Mouse (Mus musculus): Measurements from ENCODE around the gene Stard9.

Stard9 gene

DNA sequence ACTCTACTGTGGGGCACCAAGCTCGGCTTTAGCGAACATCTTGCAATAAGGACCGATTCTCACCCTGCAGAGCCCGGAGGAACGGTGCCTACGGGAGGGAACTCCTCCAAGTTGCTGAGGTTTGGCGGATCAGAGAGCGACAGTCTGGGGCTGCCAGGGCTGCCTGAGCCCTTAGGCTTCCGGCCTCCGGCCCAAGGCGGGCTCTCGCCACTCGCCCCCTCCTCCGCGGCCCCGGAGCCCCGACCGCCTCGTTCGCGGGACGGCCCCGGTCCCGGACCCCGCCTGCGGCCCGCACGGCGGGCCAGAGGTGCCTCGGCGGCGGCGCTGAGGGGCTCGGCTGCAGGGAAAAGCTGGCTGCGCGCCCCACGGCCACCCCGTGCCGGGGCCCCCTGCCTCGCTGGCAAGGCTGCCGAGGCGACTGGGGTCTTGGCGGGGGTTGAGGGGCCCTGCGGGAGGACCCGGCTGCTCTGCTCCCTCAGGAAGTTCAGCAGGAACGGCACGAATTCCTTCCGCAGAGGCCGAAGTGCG is 101.8 kb downstream of the Stard9 start:
- peak; percentile 30 for DNase-seq

DNA sequence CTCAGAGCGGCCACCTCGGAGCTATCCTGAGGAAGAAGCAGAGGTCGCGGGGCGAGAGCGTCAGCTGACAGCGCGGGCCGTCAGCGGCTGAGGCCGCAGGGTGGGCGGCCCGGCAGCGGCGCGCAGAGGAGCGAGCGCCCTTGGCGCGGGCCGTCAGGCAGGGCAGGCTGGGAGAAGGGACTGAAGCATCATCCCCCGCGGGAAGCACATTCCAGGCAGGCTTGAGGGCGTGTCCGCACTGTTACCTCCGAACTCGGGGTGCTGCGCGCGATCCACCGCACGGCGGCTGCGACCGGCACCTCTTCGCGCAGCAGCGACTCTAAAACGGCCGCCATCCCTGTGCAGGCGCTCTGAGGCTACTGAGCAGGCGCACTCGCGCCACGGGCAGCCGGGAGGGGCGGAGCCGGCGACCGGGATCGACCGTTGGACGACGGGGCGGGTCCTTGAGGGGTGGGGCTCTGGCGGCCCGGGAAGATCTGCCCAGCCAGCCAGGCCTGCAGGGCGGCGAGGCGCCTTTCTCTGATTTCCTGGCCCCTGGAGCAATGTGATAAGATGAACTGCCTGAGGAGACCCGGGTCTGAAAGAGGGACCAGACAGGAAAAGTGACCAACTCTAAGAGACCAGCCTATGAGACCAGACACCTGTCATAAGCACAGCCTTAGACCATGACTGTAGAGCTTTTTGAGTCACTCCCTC is 102.4 kb downstream of the Stard9 start:
- peak; percentile 95 for DNase-seq

DNA sequence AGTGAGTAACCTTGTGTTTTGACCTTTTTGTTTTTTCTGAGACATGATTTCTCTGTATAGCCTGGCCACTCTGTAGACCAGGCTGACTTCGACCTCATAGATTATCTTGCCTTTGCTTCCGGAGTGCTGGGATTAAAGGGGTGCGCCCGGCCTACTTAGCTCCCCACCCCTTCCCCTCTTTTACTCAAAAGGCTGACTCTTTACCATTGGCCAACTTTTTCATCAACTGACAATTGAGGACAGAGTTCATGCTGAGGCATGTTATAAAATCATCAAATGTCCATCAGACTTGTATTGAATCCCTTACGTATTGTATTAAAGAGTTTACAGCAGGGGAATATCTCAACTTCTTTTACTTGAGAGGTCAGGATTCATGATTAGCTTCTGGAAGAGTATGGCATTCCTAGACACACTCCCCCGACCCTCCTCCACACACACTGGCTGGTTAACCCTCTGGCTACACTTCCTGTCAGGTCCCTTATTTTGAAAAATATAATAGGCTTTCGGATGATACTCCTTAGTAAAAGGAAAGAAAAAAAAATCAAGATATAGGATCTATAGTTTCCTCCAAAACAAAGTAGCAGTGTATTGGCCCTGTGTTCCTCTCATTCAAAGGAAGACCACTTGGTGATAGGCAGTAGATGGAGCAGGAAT is 103.1 kb downstream of the Stard9 start:
- DNase-seq = no peak

DNA sequence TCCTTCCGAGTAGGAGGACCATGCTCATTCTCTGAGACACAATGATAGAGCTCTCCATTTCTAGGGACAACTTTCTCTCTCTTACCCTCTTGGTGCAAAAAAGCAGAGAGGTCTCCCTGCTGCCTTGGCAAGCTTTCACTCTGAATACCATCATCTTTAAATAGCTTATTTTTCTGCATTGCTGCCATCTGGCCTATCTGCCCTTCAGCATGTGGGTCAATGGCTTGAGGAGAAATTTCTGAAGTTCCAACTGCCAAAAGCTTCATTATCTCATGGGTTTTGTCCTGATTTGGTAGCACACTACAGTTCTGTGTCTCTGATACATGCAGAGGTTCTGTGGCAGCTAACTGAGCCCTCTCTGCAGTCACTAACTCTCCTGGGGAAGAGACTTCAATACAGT is 116.6 kb downstream of the Stard9 start:
- DNase-seq = no peak

DNA sequence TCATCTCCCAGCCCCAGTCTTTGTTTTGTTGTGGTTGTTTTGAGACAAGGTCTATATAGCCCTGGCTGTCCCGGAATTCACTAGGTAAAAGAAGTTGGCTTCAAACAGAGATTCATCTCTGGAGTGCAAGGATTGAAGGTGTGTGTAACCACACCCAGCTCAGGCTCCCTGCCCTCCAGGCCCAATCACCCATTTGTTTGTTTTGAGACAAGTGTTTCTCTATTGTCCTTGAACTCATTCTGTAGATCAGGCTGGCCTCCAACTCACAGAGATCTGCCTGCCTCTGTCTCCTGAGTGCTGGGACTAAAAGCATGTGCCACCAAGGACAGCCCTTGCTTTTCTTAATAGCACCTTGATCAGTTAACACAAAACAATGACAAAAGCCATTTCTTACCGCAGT is 119.1 kb downstream of the Stard9 start:
- no peak for DNase-seq

DNA sequence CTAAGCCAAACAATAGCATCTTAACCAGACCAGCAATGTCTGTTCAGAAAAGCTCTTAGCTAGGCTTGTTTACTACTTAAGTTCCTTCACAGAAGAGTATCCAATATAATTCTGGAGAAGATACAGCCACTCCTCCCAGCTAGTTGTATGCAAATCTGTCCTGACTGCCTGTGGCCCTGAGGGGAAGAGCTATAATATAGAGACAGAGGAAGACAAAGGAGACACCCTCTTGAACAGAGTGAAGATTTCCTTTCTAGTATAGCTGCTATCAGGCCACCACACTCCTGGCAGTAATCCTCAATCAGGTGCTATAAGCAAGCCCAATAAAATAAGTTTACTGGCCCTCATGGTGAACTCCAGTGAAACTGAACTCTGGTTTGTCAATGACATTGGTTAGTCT is 133.0 kb downstream of the Stard9 start:
- DNase-seq = no peak

DNA sequence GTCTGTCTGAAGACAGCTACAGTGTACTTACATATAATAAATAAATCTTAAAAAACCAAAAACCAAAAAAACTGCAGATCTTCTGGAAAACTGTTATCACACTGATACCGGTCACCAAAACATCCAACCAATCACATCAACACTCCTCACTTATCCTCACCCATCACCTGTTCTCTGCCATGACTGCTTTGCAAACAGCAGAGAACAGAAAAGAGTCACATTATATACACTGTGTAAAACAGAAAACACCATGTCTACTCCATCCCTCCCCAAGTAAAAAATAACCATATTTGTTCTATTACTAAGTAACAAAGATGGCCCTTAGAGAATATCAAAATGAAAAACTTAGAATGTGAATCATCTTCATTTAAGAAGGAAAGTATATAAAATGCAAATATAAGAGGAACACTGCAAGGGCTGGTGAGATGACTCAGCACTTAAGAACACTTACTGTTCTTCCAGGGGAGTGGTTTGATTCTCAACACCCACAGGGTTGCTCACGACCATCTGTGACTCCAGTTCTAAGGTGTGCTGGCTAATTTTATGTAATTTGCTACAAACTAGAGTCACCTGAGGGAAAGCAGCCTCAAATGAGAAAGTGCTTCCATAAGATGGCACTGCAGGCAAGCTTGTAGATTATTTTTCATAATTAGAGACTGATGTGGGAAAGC is 141.5 kb downstream of the Stard9 start:
- no peak for DNase-seq

Measured in lung, postnatal 14 days (tissue).